Mouse (Mus musculus) CD8-positive naive resting alpha-beta T cell, adult 2 months (primary cell): ENCODE data around the gene Tnfrsf11a.
A peak's percentile ranks its signal among the peaks of the same experiment; 100 is the strongest.
"Not testable (repeated sequence)": the region's sequence is repeated elsewhere in the genome, so short reads cannot be mapped to it uniquely, and the experiment has no call there.

Experiments used
- DNase-seq, 2 experiments: peaks; one replicate each; pipeline ENCODE4 v3.0.0; 2022; ENCODE audit warnings: low read depth in 2 of 2, low spot score in 2 of 2

Gene Tnfrsf11a

GRCm38 (mm10) chr1:105780457-105781364 is at the start of gene Tnfrsf11a:
TSS of gene Tnfrsf11a (plus strand) at chr1:105780718.
- peak; percentile 35 to 41 for DNase-seq

- no peak for DNase-seq
These were observed 45.2 kb upstream of the Tnfrsf11a start for GRCm38 (mm10) chr1:105735318-105735717.

GRCm38 (mm10) chr1:105738334-105738733 is 42.2 kb upstream of the Tnfrsf11a start:
- DNase-seq = no peak

GRCm38 (mm10) chr1:105739493-105739892 is 41.0 kb upstream of the Tnfrsf11a start:
- DNase-seq = no peak

- DNase-seq = no peak
These were observed 38.0 kb upstream of the Tnfrsf11a start for GRCm38 (mm10) chr1:105742481-105742880.

- no peak for DNase-seq
These were observed 34.1 kb upstream of the Tnfrsf11a start for GRCm38 (mm10) chr1:105746444-105746843.

- DNase-seq = no peak
These were observed 33.5 kb upstream of the Tnfrsf11a start for GRCm38 (mm10) chr1:105746858-105747596.

GRCm38 (mm10) chr1:105748091-105748799 is 32.3 kb upstream of the Tnfrsf11a start:
- no peak for DNase-seq

- no peak for DNase-seq
These were observed 28.3 kb upstream of the Tnfrsf11a start for GRCm38 (mm10) chr1:105752196-105752595.

- DNase-seq = no peak
These were observed 27.6 kb upstream of the Tnfrsf11a start for GRCm38 (mm10) chr1:105752944-105753343.

GRCm38 (mm10) chr1:105758798-105759197 is 21.7 kb upstream of the Tnfrsf11a start:
- DNase-seq = no peak

- no peak for DNase-seq
These were observed 20.9 kb upstream of the Tnfrsf11a start for GRCm38 (mm10) chr1:105759422-105760165.

- DNase-seq = no peak
These were observed 14.9 kb upstream of the Tnfrsf11a start for GRCm38 (mm10) chr1:105765586-105765985.

GRCm38 (mm10) chr1:105766099-105766498 is 14.4 kb upstream of the Tnfrsf11a start:
- not testable (repeated sequence) for DNase-seq

GRCm38 (mm10) chr1:105768397-105768796 is 12.1 kb upstream of the Tnfrsf11a start:
- no peak for DNase-seq

GRCm38 (mm10) chr1:105770685-105771084 is 9.8 kb upstream of the Tnfrsf11a start:
- no peak for DNase-seq

- DNase-seq = no peak
These were observed 4.1 kb upstream of the Tnfrsf11a start for GRCm38 (mm10) chr1:105776426-105776825.

- no peak for DNase-seq
These were observed 450 bp upstream of the Tnfrsf11a start for GRCm38 (mm10) chr1:105780079-105780456.

- no peak for DNase-seq
These were observed 1.1 kb downstream of the Tnfrsf11a start for GRCm38 (mm10) chr1:105781391-105782146.
